Comparison of ENCODE assay signal across 8 mouse cellular contexts in the genomic region with DNA sequence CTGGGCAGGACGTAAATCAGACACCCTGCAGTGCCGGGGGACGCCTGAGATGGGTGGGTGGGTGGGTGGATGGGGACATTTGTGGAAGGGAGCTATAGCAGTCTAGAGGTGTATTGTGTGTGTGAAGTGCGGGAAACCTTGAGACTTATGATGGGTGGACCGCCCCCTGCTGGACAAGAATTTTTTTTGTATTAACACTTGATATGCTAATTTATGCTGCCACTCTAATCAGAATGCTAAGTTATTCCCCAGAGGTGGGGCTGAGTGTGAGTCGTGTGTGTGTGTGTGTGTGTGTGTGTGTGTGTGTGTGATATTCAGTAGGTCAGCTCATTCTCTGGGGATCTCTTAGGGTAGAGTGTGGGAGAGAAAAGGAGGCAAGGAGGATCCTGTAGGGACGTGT. TPM values are rescaled to one million over a fixed set of nuclear protein-coding genes. Genes with fewer than 3 reads are reported as not detected.
DNase-seq lines count a peak whose midpoint lies in the region; ATAC-seq and TF ChIP-seq lines count a peak whose summit lies in the region.

No protein-coding gene starts in this region.

- 24% methylated on average over 7 of the region's 7 CpGs for WGBS in cerebellum, adult 2 months
- WGBS in hindbrain, embryonic 10.5 days = 23% methylated on average over 7 of the region's 7 CpGs
- 21% methylated on average over 7 of the region's 7 CpGs for WGBS in midbrain, embryonic 11.5 days
- WGBS in heart, embryonic 12.5 days = 23% methylated on average over 7 of the region's 7 CpGs

- H3K36me3 ChIP-seq in hindbrain, embryonic 10.5 days = peaks cover 11% of the 10 kb centered on the region
- peaks cover 3% of the 10 kb centered on the region for H3K36me3 ChIP-seq in midbrain, embryonic 11.5 days (ENCODE audit: control insufficient read depth, insufficient read depth, low read length)
- H3K36me3 ChIP-seq in heart, embryonic 12.5 days = no peaks in the 10 kb centered on the region

- no peak overlapping the region for H3K4me3 ChIP-seq in cerebellum, adult 2 months (replicated peaks; ENCODE audit: insufficient read depth, low read depth, low read length)
- peak overlapping the region; percentile 76; the same call in 1 of the 2 replicates for H3K4me3 ChIP-seq in hindbrain, embryonic 10.5 days
- H3K4me3 ChIP-seq in midbrain, embryonic 11.5 days (ENCODE audit: low read depth, low read length) = 0 out of 2 replicates have a peak overlapping the region, but pooled peaks have one; percentile 9
- no peak overlapping the region for H3K4me3 ChIP-seq in heart, embryonic 12.5 days

- H3K4me2 ChIP-seq in midbrain, embryonic 11.5 days = peak overlapping the region; percentile 73
- H3K4me2 ChIP-seq in heart, embryonic 12.5 days = no peak overlapping the region

- no peaks in the 10 kb centered on the region for H3K27me3 ChIP-seq in cerebellum, adult 2 months (ENCODE audit: control insufficient read depth, insufficient read depth, low read length)
- H3K27me3 ChIP-seq in hindbrain, embryonic 10.5 days (ENCODE audit: insufficient read depth, poor library complexity, severe bottlenecking) = peaks cover 63% of the 10 kb centered on the region
- peaks cover 3% of the 10 kb centered on the region for H3K27me3 ChIP-seq in midbrain, embryonic 11.5 days (ENCODE audit: control insufficient read depth, insufficient read depth, low read length)
- peaks cover 89% of the 10 kb centered on the region for H3K27me3 ChIP-seq in heart, embryonic 12.5 days (replicated peaks)

- H3K27ac ChIP-seq in cerebellum, adult 2 months (ENCODE audit: insufficient read depth, low read length) = no peak overlapping the region
- H3K27ac ChIP-seq in hindbrain, embryonic 10.5 days = peak overlapping the region; percentile 88
- no peak overlapping the region; the same call in 1 of the 2 replicates for H3K27ac ChIP-seq in midbrain, embryonic 11.5 days (ENCODE audit: low read depth, low read length)
- H3K27ac ChIP-seq in heart, embryonic 12.5 days (ENCODE audit: poor library complexity, severe bottlenecking) = no peak overlapping the region

- peak; percentile 51 for TF ChIP-seq CTCF in cerebellum, adult 2 months (IDR thresholded peaks at IDR 0.05; ENCODE audit: borderline replicate concordance, insufficient read depth, low read depth, low read length)

- ATAC-seq in cerebellum, adult (ENCODE audit: insufficient number of reproducible peaks, low FRiP score, low TSS enrichment) = no peak
- ATAC-seq in midbrain, embryonic 11.5 days (ENCODE audit: low FRiP score) = 0 out of 2 replicates have a peak, but pooled peaks have one; percentile 6
- ATAC-seq in heart, embryonic 12.5 days (ENCODE audit: insufficient number of reproducible peaks, low FRiP score) = no peak

- no peak overlapping the region; the same call in 1 of the 2 replicates for H3K9ac ChIP-seq in midbrain, embryonic 11.5 days (ENCODE audit: low read length)
- no peak overlapping the region for H3K9ac ChIP-seq in heart, embryonic 12.5 days

- H3K4me1 ChIP-seq in cerebellum, adult 2 months (ENCODE audit: control insufficient read depth, insufficient read depth, low read length) = peaks cover 14% of the 10 kb centered on the region; the same call in 1 of the 2 replicates
- peaks cover 68% of the 10 kb centered on the region for H3K4me1 ChIP-seq in hindbrain, embryonic 10.5 days (replicated peaks)
- H3K4me1 ChIP-seq in midbrain, embryonic 11.5 days (ENCODE audit: control insufficient read depth, insufficient read depth, low read length) = peaks cover 51% of the 10 kb centered on the region
- peaks cover 39% of the 10 kb centered on the region for H3K4me1 ChIP-seq in heart, embryonic 12.5 days (replicated peaks)

- H3K9me3 ChIP-seq in hindbrain, embryonic 10.5 days = no peaks in the 10 kb centered on the region
- H3K9me3 ChIP-seq in midbrain, embryonic 11.5 days (ENCODE audit: control insufficient read depth, low read length) = no peaks in the 10 kb centered on the region
- no peaks in the 10 kb centered on the region for H3K9me3 ChIP-seq in heart, embryonic 12.5 days (replicated peaks)

- no peak for TF ChIP-seq POLR2A in cerebellum, adult 2 months (IDR thresholded peaks at IDR 0.05; ENCODE audit: borderline replicate concordance, insufficient read depth, low read length)

- peak; percentile 67 to 73 for DNase-seq in cerebellum, adult 18-20 months
- DNase-seq in 3T3-L1 (ENCODE audit: low read depth, low spot score) = peak; percentile 58
- DNase-seq in cerebellum, adult 2 months = peak in 1 of 2 experiments; percentile 55
- DNase-seq in hindbrain, embryonic 10.5 days (ENCODE audit: low spot score) = peak; percentile 68
- peak; percentile 97 for DNase-seq in midbrain, embryonic 11.5 days (ENCODE audit: low spot score, missing footprints)
- DNase-seq in gastrocnemius, postnatal 10 days = no peak

RNA-seq across cellular contexts. Expression of gene Dpf1, which starts 2.9 kb away (rescaled TPM):
- 28.3 and 29.8 TPM in 2 replicates for polyA plus RNA-seq in cerebellum, adult 2 months (2012; rRNA removed)
- 28.3 and 60.6 TPM in 2 replicates for polyA plus RNA-seq in hindbrain, embryonic 10.5 days (2016; fragmentation: Nextera tagmentation; extraction: Ambion mirVana)
- 59.9 and 62.9 TPM in 2 replicates for polyA plus RNA-seq in midbrain, embryonic 11.5 days (2014; fragmentation: Nextera tagmentation; extraction: Ambion mirVana)
- 1 to 10 TPM; 3.4 to 3.8 TPM for total RNA-seq in gastrocnemius, postnatal 10 days (2021)
- 2.2 TPM in 2 replicates for polyA plus RNA-seq in heart, embryonic 12.5 days (2016; fragmentation: Nextera tagmentation; extraction: Ambion mirVana)

RNA-seq across cellular contexts. Expression of gene Ppp1r14a, which starts 17.5 kb away (rescaled TPM):
- 81.8 and 99.7 TPM in 2 replicates for polyA plus RNA-seq in cerebellum, adult 2 months (2012; rRNA removed)
- polyA plus RNA-seq in hindbrain, embryonic 10.5 days (2016; fragmentation: Nextera tagmentation; extraction: Ambion mirVana) = 35.5 and 55.7 TPM in 2 replicates
- polyA plus RNA-seq in midbrain, embryonic 11.5 days (2014; fragmentation: Nextera tagmentation; extraction: Ambion mirVana) = 21.6 and 21.8 TPM in 2 replicates
- 10 to 100 TPM; 11.8 to 13.3 TPM for total RNA-seq in gastrocnemius, postnatal 10 days (2021)
- polyA plus RNA-seq in heart, embryonic 12.5 days (2016; fragmentation: Nextera tagmentation; extraction: Ambion mirVana) = 13.2 and 13.9 TPM in 2 replicates

RNA-seq across cellular contexts. Expression of gene Spint2, which starts 24.9 kb away (rescaled TPM):
- polyA plus RNA-seq in cerebellum, adult 2 months (2012; rRNA removed) = 46.2 and 54.9 TPM in 2 replicates
- polyA plus RNA-seq in hindbrain, embryonic 10.5 days (2016; fragmentation: Nextera tagmentation; extraction: Ambion mirVana) = 43.7 and 65.7 TPM in 2 replicates
- polyA plus RNA-seq in midbrain, embryonic 11.5 days (2014; fragmentation: Nextera tagmentation; extraction: Ambion mirVana) = 16.5 and 18.3 TPM in 2 replicates
- 1 to 10 TPM; 6.6 to 8.2 TPM for total RNA-seq in gastrocnemius, postnatal 10 days (2021)
- 87.7 and 90.4 TPM in 2 replicates for polyA plus RNA-seq in heart, embryonic 12.5 days (2016; fragmentation: Nextera tagmentation; extraction: Ambion mirVana)

RNA-seq across cellular contexts. Expression of gene 2200002D01Rik, which starts 58.4 kb away (rescaled TPM):
- polyA plus RNA-seq in cerebellum, adult 2 months (2012; rRNA removed) = 0.38 and 0.48 TPM in 2 replicates
- 6.9 and 7.4 TPM in 2 replicates for polyA plus RNA-seq in hindbrain, embryonic 10.5 days (2016; fragmentation: Nextera tagmentation; extraction: Ambion mirVana)
- polyA plus RNA-seq in midbrain, embryonic 11.5 days (2014; fragmentation: Nextera tagmentation; extraction: Ambion mirVana) = 2.4 and 2.7 TPM in 2 replicates
- total RNA-seq in gastrocnemius, postnatal 10 days (2021) = 1 to 10 TPM in 1 of 2 experiments, under 1 TPM in 1; 0.72 to 1.3 TPM
- polyA plus RNA-seq in heart, embryonic 12.5 days (2016; fragmentation: Nextera tagmentation; extraction: Ambion mirVana) = 9.2 and 11.7 TPM in 2 replicates

Comparison
In these comparisons a context has a peak if more than half of its experiments do, and no peak if none do; other contexts are left out.
1. H3K4me3 ChIP-seq: peak in hindbrain, embryonic 10.5 days (single experiment) and midbrain, embryonic 11.5 days (single experiment); none in cerebellum, adult 2 months (single experiment) and heart, embryonic 12.5 days (single experiment).